Mouse (Mus musculus) heart, embryonic 14.5 days (tissue): Measurements from ENCODE around the gene Rab8b. TPM values are rescaled to one million over a fixed set of nuclear protein-coding genes. Genes with fewer than 3 reads are reported as not detected.

Experiments used
- ATAC-seq: fragments of 200-750 bp; cut with Nextera tagmentation; 2 replicates; pipeline ENCODE4 v1.8.0; 2017; ENCODE audit warnings: low read depth, moderate TSS enrichment; ENCODE audit not compliant: insufficient number of reproducible peaks, insufficient read depth, low FRiP score
- H3K27ac ChIP-seq, 2 experiments: fragments of 200-500 bp in 1 of 2; fragments of 300-500 bp in 1 of 2; sonication (generic) in 1 of 2; replicated peaks in 1 of 2; 2 replicates each; pipeline ENCODE4 v1.5.1; 2012 to 2014; ENCODE audit warnings: low read depth in 2 of 2, low read length in 2 of 2, control low read depth in 1 of 2, mild to moderate bottlenecking in 1 of 2, mixed read lengths in 1 of 2; ENCODE audit not compliant: control insufficient read depth in 1 of 2, insufficient read depth in 1 of 2
- H3K27me3 ChIP-seq: fragments of 300-500 bp; sonication (generic); 2 replicates; pipeline ENCODE4 v1.6.1; 2014; ENCODE audit warnings: mild to moderate bottlenecking, low read length, control low read depth; ENCODE audit not compliant: control insufficient read depth, insufficient read depth
- H3K36me3 ChIP-seq: fragments of 300-500 bp; sonication (generic); 2 replicates; pipeline ENCODE4 v1.6.1; 2014; ENCODE audit warnings: mild to moderate bottlenecking, control low read depth, low read length, mixed read lengths; ENCODE audit not compliant: control insufficient read depth, insufficient read depth
- H3K4me1 ChIP-seq, 2 experiments: fragments of 200-500 bp in 1 of 2; fragments of 300-500 bp in 1 of 2; sonication (generic) in 1 of 2; 2 replicates each; pipeline ENCODE4 v1.6.1; 2012 to 2014; ENCODE audit warnings: low read length in 2 of 2, control low read depth in 1 of 2, mixed read lengths in 1 of 2; ENCODE audit not compliant: control insufficient read depth in 2 of 2, insufficient read depth in 2 of 2
- H3K4me2 ChIP-seq: fragments of 300-500 bp; sonication (generic); 2 replicates; pipeline ENCODE4 v1.6.1; 2014; ENCODE audit warnings: mild to moderate bottlenecking, low read length
- H3K4me3 ChIP-seq, 2 experiments: fragments of 200-500 bp in 1 of 2; fragments of 300-500 bp in 1 of 2; sonication (generic) in 1 of 2; 2 replicates each; pipeline ENCODE4 v1.5.1; 2012 to 2014; ENCODE audit warnings: low read length in 2 of 2, mild to moderate bottlenecking in 2 of 2, control low read depth in 1 of 2, low read depth in 1 of 2, moderate library complexity in 1 of 2; ENCODE audit not compliant: control insufficient read depth in 1 of 2, insufficient read depth in 1 of 2
- H3K9ac ChIP-seq: fragments of 300-500 bp; sonication (generic); 2 replicates; pipeline ENCODE4 v1.6.1; 2014; ENCODE audit warnings: mild to moderate bottlenecking, low read length
- H3K9me3 ChIP-seq: fragments of 300-500 bp; sonication (generic); 2 replicates; pipeline ENCODE4 v1.6.1; 2016; ENCODE audit warnings: low read length, control low read depth; ENCODE audit not compliant: control insufficient read depth
- WGBS: fragments of 180-500 bp; shearing (Covaris S2); extraction: QIAGEN DNeasy Blood & Tissue Kit; methylation state at CpG from one replicate; pipeline ENCODE4 v1.1.7; 2014; 5-methylcytosine and 5-hydroxymethylcytosine counted together
- polyA plus RNA-seq: library from polyadenylated mRNA; unstranded; fragments of >200 nt; fragmentation: Nextera tagmentation; extraction: Ambion mirVana; gene quantifications from 2 replicates; pipeline ENCODE4 v1.2.1, GENCODE M21; 2014

Rab8b gene
- polyA plus RNA-seq, 1 experiment from 2014 or later: 18.9 TPM

DNA sequence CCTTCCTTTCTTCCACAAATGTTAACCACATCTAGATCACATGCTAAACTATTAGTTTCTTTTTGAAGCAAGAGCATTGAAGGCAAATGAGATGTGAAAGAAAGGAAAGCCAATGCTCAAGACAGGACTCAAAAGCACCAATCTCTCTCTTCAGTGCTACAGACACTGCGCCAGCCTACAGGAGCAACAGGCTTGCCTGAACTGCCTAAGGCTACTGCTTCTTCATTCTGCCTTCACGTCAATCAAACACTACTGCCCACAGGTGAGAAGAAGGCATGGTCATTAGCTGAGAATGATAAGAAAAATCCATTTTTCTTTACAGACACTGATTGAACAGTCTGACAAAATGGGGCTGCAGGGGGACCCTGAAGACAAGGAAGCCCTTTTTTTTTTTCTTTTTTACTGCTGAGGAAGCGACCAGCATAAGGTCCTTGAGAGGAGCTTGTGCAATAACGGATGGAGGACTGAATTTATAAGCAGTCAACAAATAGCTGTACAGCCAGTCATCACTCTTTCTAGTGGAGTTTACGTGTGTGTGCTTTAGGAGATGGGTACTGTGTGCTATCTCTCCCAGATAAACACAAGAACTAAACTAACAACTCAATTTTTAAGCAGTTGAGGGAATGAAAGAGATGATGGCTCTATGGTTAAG, 11.6 kb downstream of the Rab8b start:
- Histone ChIP-seq H3K9ac (no peak overlapping the region), H3K27ac (no peak overlapping the region), H3K4me1 (peaks cover 4 to 13% of the 10 kb centered on the region in 2 experiments), H3K4me2 (no peak overlapping the region), H3K9me3 (no peaks in the 10 kb centered on the region), H3K27me3 (no peaks in the 10 kb centered on the region), H3K36me3 (0 out of 2 replicates have a peak, but pooled peaks cover 5% of the 10 kb centered on the region), H3K4me3 (no peak overlapping the region)
- WGBS: 85% methylated on average over 5 of the region's 5 CpGs
- no peak for ATAC-seq

- Histone ChIP-seq H3K27ac (no peak overlapping the region), H3K36me3 (0 out of 2 replicates have a peak, but pooled peaks cover 3% of the 10 kb centered on the region), H3K4me2 (no peak overlapping the region), H3K4me1 (peaks cover 4 to 13% of the 10 kb centered on the region in 2 experiments), H3K4me3 (no peak overlapping the region), H3K9ac (no peak overlapping the region), H3K27me3 (no peaks in the 10 kb centered on the region), H3K9me3 (no peaks in the 10 kb centered on the region)
- ATAC-seq: no peak
- WGBS: 78% methylated on average over 8 of the region's 8 CpGs
These were observed 12.4 kb downstream of the Rab8b start for GRCm38 (mm10) chr9:66907126-66907525.

GRCm38 (mm10) chr9:66905990-66906389, 13.5 kb downstream of the Rab8b start:
- Histone ChIP-seq H3K9ac (no peak overlapping the region), H3K36me3 (0 out of 2 replicates have a peak, but pooled peaks cover 3% of the 10 kb centered on the region), H3K27me3 (no peaks in the 10 kb centered on the region), H3K4me1 (peaks cover 4 to 13% of the 10 kb centered on the region in 2 experiments), H3K4me2 (no peak overlapping the region), H3K9me3 (no peaks in the 10 kb centered on the region), H3K4me3 (no peak overlapping the region), H3K27ac (no peak overlapping the region)
- 76% methylated on average over 9 of the region's 9 CpGs for WGBS
- ATAC-seq: no peak

GRCm38 (mm10) chr9:66899526-66899925, 20.0 kb downstream of the Rab8b start:
- H3K36me3 ChIP-seq: no peaks in the 10 kb centered on the region
- no peak overlapping the region for H3K4me3 ChIP-seq
- no peak overlapping the region for H3K27ac ChIP-seq
- no peak overlapping the region for H3K9ac ChIP-seq
- no peak for ATAC-seq
- peaks cover 6 to 24% of the 10 kb centered on the region in 2 experiments for H3K4me1 ChIP-seq
- no peak overlapping the region for H3K4me2 ChIP-seq
- WGBS: 77% methylated on average over 4 of the region's 4 CpGs
- H3K9me3 ChIP-seq: no peaks in the 10 kb centered on the region
- no peaks in the 10 kb centered on the region for H3K27me3 ChIP-seq

DNA sequence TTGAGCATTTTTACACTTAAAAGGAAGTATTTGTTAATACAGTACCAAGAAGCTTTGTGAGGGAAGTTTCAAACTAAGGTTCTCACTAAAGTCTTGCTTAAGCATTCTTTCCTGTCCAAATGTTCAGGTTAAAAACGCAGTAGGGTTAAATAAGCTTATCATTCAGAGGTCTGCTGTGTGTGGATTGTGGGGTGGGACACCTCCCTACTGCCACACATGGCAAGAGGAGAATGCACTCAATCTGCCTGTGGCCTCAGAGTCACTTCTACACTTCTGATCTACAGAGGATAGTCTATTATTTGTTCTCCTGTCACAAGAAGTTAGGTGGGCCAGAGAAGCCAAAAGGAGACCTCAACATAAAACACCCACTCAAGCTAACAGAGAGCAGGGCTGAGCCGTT, 20.4 kb downstream of the Rab8b start:
- 64% methylated on average over 2 of the region's 2 CpGs for WGBS
- no peak for ATAC-seq
- Histone ChIP-seq H3K36me3 (no peaks in the 10 kb centered on the region), H3K9ac (no peak overlapping the region), H3K27me3 (no peaks in the 10 kb centered on the region), H3K27ac (no peak overlapping the region), H3K4me2 (no peak overlapping the region), H3K4me3 (no peak overlapping the region), H3K9me3 (no peaks in the 10 kb centered on the region), H3K4me1 (peaks cover 6 to 24% of the 10 kb centered on the region in 2 experiments)

- no peaks in the 10 kb centered on the region for H3K36me3 ChIP-seq
- WGBS: 67% methylated on average over 6 of the region's 6 CpGs
- H3K27ac ChIP-seq: no peak overlapping the region
- no peaks in the 10 kb centered on the region for H3K27me3 ChIP-seq
- ATAC-seq: no peak
- no peak overlapping the region for H3K9ac ChIP-seq
- H3K9me3 ChIP-seq: no peaks in the 10 kb centered on the region
- H3K4me1 ChIP-seq: peaks cover 6 to 24% of the 10 kb centered on the region in 2 experiments
- no peak overlapping the region for H3K4me2 ChIP-seq
- H3K4me3 ChIP-seq: no peak overlapping the region
These were observed 21.6 kb downstream of the Rab8b start for GRCm38 (mm10) chr9:66897851-66898250.

DNA sequence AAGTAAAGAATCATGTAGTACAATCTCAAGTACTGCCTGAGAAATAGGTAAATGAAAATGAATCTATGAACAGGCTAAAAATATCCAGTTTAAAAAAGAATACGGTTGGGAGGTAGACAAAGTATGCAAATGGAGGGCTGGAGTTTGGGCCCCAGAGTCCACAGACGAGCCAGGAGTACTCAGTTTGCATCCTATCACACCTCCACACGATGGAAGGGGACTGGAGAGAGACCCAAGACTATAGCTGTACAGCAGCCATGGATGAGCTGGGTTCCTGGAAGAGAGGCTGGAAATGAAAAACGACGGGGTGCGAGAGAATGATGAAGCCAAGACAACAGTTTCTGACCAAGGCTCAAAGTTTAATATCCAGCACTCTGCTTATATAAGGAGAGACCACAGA, 22.5 kb downstream of the Rab8b start:
- Histone ChIP-seq H3K27ac (no peak overlapping the region), H3K9me3 (no peaks in the 10 kb centered on the region), H3K9ac (no peak overlapping the region), H3K36me3 (no peaks in the 10 kb centered on the region), H3K4me3 (no peak overlapping the region), H3K4me1 (peaks cover 6 to 24% of the 10 kb centered on the region in 2 experiments), H3K4me2 (no peak overlapping the region), H3K27me3 (no peaks in the 10 kb centered on the region)
- 61% methylated on average over 6 of the region's 6 CpGs for WGBS
- no peak for ATAC-seq

GRCm38 (mm10) chr9:66895995-66896394, 23.5 kb downstream of the Rab8b start:
- no peak for ATAC-seq
- WGBS: 26% methylated on average over 5 of the region's 5 CpGs
- Histone ChIP-seq H3K36me3 (no peaks in the 10 kb centered on the region), H3K27ac (no peak overlapping the region), H3K4me1 (peaks cover 6 to 24% of the 10 kb centered on the region in 2 experiments), H3K27me3 (no peaks in the 10 kb centered on the region), H3K4me2 (no peak overlapping the region), H3K4me3 (no peak overlapping the region), H3K9me3 (no peaks in the 10 kb centered on the region), H3K9ac (no peak overlapping the region)
